In genomic region chr1:155574966-155575673, GRCm38 (mm10) we compare ENCODE assay signal across 8 mouse cellular contexts. TPM values are rescaled to one million over a fixed set of nuclear protein-coding genes. Genes with fewer than 3 reads are reported as not detected.
DNase-seq lines count a peak whose midpoint lies in the region; ATAC-seq and TF ChIP-seq lines count a peak whose summit lies in the region.

No protein-coding gene starts in this region.

- H3K36me3 ChIP-seq in CH12.LX (replicated peaks in 1 of 2; ENCODE audit: control insufficient read depth in 1 of 2, insufficient read depth in 1 of 2, low read length in 1 of 2), result peaks cover 5 to 36% of the 10 kb centered on the region in 2 experiments

- 34% methylated on average over 7 of the region's 7 CpGs for WGBS in lung, adult 2 months

- H3K4me2 ChIP-seq in CH12.LX (ENCODE audit: insufficient read depth, low read depth, poor library complexity, severe bottlenecking), result no peak overlapping the region

- DNase-seq in CH12.LX (ENCODE audit: extremely low read depth), result peak; percentile 47
- peak; percentile 35 for DNase-seq in T-cell, adult 2 months (ENCODE audit: low spot score)
- peak; percentile 76 to 87 for DNase-seq in cerebellum, postnatal 25 days
- peak; percentile 71 to 88 for DNase-seq in frontal cortex, postnatal 36 days (ENCODE audit: low spot score in 2 of 2)
- DNase-seq in kidney, postnatal 36 days, result peak; percentile 55 to 86
- peak; percentile 50 for DNase-seq in lung, adult 2 months
- DNase-seq in retina, embryonic 14.5 days (ENCODE audit: low spot score), result peak; percentile 90

- H3K9ac ChIP-seq in CH12.LX (ENCODE audit: insufficient read depth, low read depth), result no peak overlapping the region

- TF ChIP-seq RAD21 in CH12.LX (IDR thresholded peaks at IDR 0.05; ENCODE audit: low read depth, low read length), result peak; percentile 73

- peaks cover 0 to 29% of the 10 kb centered on the region in 2 experiments; a peak in 2 of 4 replicates for H3K4me1 ChIP-seq in CH12.LX (ENCODE audit: control insufficient read depth in 1 of 2, insufficient read depth in 2 of 2)
- H3K4me1 ChIP-seq in lung, adult 2 months (ENCODE audit: control insufficient read depth, insufficient read depth, low read length), result peaks cover 2% of the 10 kb centered on the region; the same call in 1 of the 2 replicates

- in situ Hi-C loops in CH12.LX (cut with MboI; ENCODE audit: low pct_ligation_motif_present, low pct_unique_long_range_greater_than_20kb, low sequenced_read_pairs), result loop anchor here (10.0 to 25.0 kb wide), 2 partner anchors 137 to 210 kb away; no protein-coding TSS in a partner anchor

- TF ChIP-seq CTCF in CH12.LX (conservative IDR thresholded peaks at IDR 0.05 in 1 of 2, IDR thresholded peaks at IDR 0.05 in 1 of 2; ENCODE audit: low read depth in 2 of 2, low read length in 2 of 2), result peak; percentile 53 to 79
- TF ChIP-seq CTCF in lung, adult 2 months (IDR thresholded peaks at IDR 0.05; ENCODE audit: insufficient read depth, low read length), result peak; percentile 34; the same call in 1 of the 2 replicates

- TF ChIP-seq EP300 in CH12.LX (IDR thresholded peaks at IDR 0.05; ENCODE audit: low read length), result no peak

- no peak for ATAC-seq in erythroid progenitor cell, adult 5-6 weeks (replicated peaks; ENCODE audit: low FRiP score, poor library complexity, severe bottlenecking)

- no peaks in the 10 kb centered on the region for H3K9me3 ChIP-seq in CH12.LX (replicated peaks; ENCODE audit: low read length)

- dilution Hi-C loops in CH12.LX (cut with MboI; ENCODE audit: extremely low pct_ligation_motif_present, extremely low pct_unique_long_range_greater_than_20kb, low sequenced_read_pairs), result no loop called here

- no peak overlapping the region for H3K4me3 ChIP-seq in CH12.LX (replicated peaks in 1 of 3; ENCODE audit: low read depth in 2 of 3, low read length in 2 of 3, poor library complexity in 1 of 3)
- H3K4me3 ChIP-seq in lung, adult 2 months (replicated peaks; ENCODE audit: extremely low read depth, low read depth, low read length), result no peak overlapping the region

- TF ChIP-seq POLR2A in CH12.LX (IDR thresholded peaks at IDR 0.05; ENCODE audit: low read depth, low read length), result no peak
- no peak for TF ChIP-seq POLR2A in lung, adult 2 months (IDR thresholded peaks at IDR 0.05; ENCODE audit: borderline replicate concordance, extremely low read depth, low read depth, low read length)

- no peaks in the 10 kb centered on the region for H3K79me2 ChIP-seq in CH12.LX (replicated peaks; ENCODE audit: control insufficient read depth, extremely low read depth, insufficient read depth, poor library complexity, severe bottlenecking)

- H3K27me3 ChIP-seq in CH12.LX (replicated peaks), result no peaks in the 10 kb centered on the region

- no peak overlapping the region for H3K27ac ChIP-seq in CH12.LX (ENCODE audit: insufficient read depth, low read depth)

TF ChIP-seq in CH12.LX, 34 proteins besides CTCF, POLR2A, EP300 and RAD21:
- TF ChIP-seq SMC3 (IDR thresholded peaks at IDR 0.05; ENCODE audit: low read depth, low read length), result peak; percentile 61
- TF ChIP-seq RCOR1 (conservative IDR thresholded peaks at IDR 0.05; ENCODE audit: low read depth, low read length), result no peak

RNA-seq across cellular contexts. Expression of gene Acbd6, which starts 17.2 kb away (rescaled TPM):
- total RNA-seq in CH12.LX (2012; rRNA removed), result 74.4 and 80.3 TPM in 2 replicates
- total RNA-seq in CH12.LX (2014; rRNA removed), result 51.9 and 52.6 TPM in 2 replicates
- 91.1 and 97.8 TPM in 2 replicates for polyA plus RNA-seq in CH12.LX (2012; ENCODE audit: insufficient read length, low read depth)
- 73.4 and 164 TPM in 2 replicates for polyA plus RNA-seq in lung, adult 2 months (2012; rRNA removed)
- 17.7 and 25.2 TPM in 2 replicates for total RNA-seq in erythroid progenitor cell, adult 5-6 weeks (2015; ENCODE audit: low replicate concordance)
- 0.30 and 21.3 TPM in 2 replicates for total RNA-seq in erythroid progenitor cell, adult 5-6 weeks (2017; ENCODE audit: low replicate concordance)

Comparison
In these comparisons a context has a peak if more than half of its experiments do, and no peak if none do; other contexts are left out.
1. DNase-seq: peak in every context shown above with its lines; median percentile 90 in retina, embryonic 14.5 days; 82 in cerebellum, postnatal 25 days; 80 in frontal cortex, postnatal 36 days; 70 in kidney, postnatal 36 days; 50 in lung, adult 2 months; 47 in CH12.LX; 35 in T-cell, adult 2 months.